Mouse (Mus musculus) stomach, embryonic 14.5 days (tissue): ENCODE measurements around the gene Rag2. TPM values are rescaled to one million over a fixed set of nuclear protein-coding genes. Genes with fewer than 3 reads are reported as not detected.
A peak's percentile ranks its signal among the peaks of the same experiment; 100 is the strongest.

ENCODE experiments used
- ATAC-seq: fragments of 200-750 bp; cut with Nextera tagmentation; 2 replicates; pipeline ENCODE4 v1.8.0; 2017; ENCODE audit warnings: low read depth, moderate TSS enrichment; ENCODE audit not compliant: insufficient number of reproducible peaks, insufficient read depth, low FRiP score
- H3K27ac ChIP-seq: fragments of 300-500 bp; sonication (generic); 2 replicates; pipeline ENCODE4 v1.5.1; 2014; ENCODE audit warnings: mild to moderate bottlenecking, low read length, moderate library complexity, mixed read lengths
- H3K27me3 ChIP-seq: fragments of 300-500 bp; sonication (generic); 2 replicates; pipeline ENCODE4 v1.6.1; 2014; ENCODE audit warnings: low read length, control low read depth, mixed read lengths; ENCODE audit not compliant: control insufficient read depth, insufficient read depth
- H3K36me3 ChIP-seq: fragments of 300-500 bp; sonication (generic); 2 replicates; pipeline ENCODE4 v1.6.1; 2014; ENCODE audit warnings: mild to moderate bottlenecking, control low read depth, low read length, moderate library complexity, mixed read lengths; ENCODE audit not compliant: control insufficient read depth, insufficient read depth
- H3K4me1 ChIP-seq: fragments of 300-500 bp; sonication (generic); 2 replicates; pipeline ENCODE4 v1.6.1; 2014; ENCODE audit warnings: low read length, control low read depth, mixed read lengths; ENCODE audit not compliant: control insufficient read depth, insufficient read depth
- H3K4me2 ChIP-seq: fragments of 300-500 bp; sonication (generic); replicated peaks from 2 replicates; pipeline ENCODE4 v1.6.1; 2014; ENCODE audit warnings: low read depth, low read length, control low read depth
- H3K4me3 ChIP-seq: fragments of 300-500 bp; sonication (generic); 2 replicates; pipeline ENCODE4 v1.5.1; 2014; ENCODE audit warnings: low read depth, low read length, control low read depth
- H3K9ac ChIP-seq: fragments of 300-500 bp; sonication (generic); replicated peaks from 2 replicates; pipeline ENCODE4 v1.6.1; 2014; ENCODE audit warnings: low read depth, mild to moderate bottlenecking, control low read depth, low read length, moderate library complexity, mixed read lengths
- H3K9me3 ChIP-seq: fragments of 300-500 bp; sonication (generic); 2 replicates; pipeline ENCODE4 v1.6.1; 2016; ENCODE audit warnings: low read depth, low read length, control low read depth; ENCODE audit not compliant: control insufficient read depth
- whole genome bisulfite sequencing: fragments of 180-500 bp; shearing (Covaris S2); extraction: QIAGEN DNeasy Blood & Tissue Kit; methylation state at CpG from one replicate; pipeline ENCODE4 v1.1.7; 2014; 5-methylcytosine and 5-hydroxymethylcytosine counted together
- polyA plus RNA-seq: library from polyadenylated mRNA; unstranded; fragments of >200 nt; fragmentation: Nextera tagmentation; extraction: Ambion mirVana; gene quantifications from 2 replicates; pipeline ENCODE4 v1.2.1, GENCODE M21; 2014

Gene Rag2
- polyA plus RNA-seq, 1 experiment from 2014 or later = not detected

DNA sequence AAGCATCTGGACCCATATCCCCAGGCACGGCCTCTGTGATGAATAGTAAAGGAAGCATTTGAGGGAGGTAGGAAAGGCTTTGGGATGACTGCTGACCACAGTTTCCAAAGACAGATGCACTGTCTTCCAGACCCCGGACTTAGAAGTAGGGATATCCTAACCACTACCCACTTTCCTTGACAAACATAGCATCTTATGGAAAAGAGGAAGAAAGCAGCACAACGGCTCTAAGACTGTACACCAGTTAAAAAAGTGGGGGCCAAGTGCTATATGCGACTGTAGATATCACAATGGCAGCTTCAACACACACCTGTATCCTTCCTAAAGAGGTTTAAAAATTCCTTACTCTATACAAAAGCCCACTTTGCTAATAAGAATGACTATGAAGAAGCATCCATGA, 6.1 kb upstream of the Rag2 start:
- Histone ChIP-seq H3K4me1 (no peaks in the 10 kb centered on the region), H3K4me3 (no peak overlapping the region), H3K9ac (no peak overlapping the region), H3K9me3 (no peaks in the 10 kb centered on the region), H3K27ac (no peak overlapping the region), H3K27me3 (no peaks in the 10 kb centered on the region), H3K4me2 (no peak overlapping the region), H3K36me3 (no peaks in the 10 kb centered on the region)
- ATAC-seq = no peak
- WGBS = 86% methylated on average over 4 of the region's 4 CpGs

DNA sequence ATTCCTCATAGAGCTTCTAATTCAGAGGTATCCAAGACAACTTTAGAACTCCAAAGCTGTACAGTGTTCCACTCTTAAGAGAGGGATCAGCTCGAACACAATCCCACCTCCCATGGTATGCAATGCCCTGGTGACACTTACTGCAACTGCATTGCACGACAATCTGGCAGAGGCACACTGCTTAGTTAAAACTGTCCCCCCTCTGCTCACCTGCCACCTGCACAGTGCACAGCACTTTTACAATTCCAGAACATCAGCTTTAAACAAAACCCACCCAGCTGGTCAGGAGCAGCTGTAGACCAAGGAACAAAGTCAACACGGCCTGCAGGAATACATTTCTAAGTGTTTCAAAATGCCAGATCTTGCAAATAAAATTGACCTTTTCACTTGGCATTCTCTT, 3.6 kb upstream of the Rag2 start:
- H3K4me1 ChIP-seq = no peaks in the 10 kb centered on the region
- H3K4me3 ChIP-seq = no peak overlapping the region
- H3K4me2 ChIP-seq = no peak overlapping the region
- 53% methylated on average over 3 of the region's 3 CpGs for WGBS
- no peaks in the 10 kb centered on the region for H3K27me3 ChIP-seq
- no peak for ATAC-seq
- H3K9ac ChIP-seq = no peak overlapping the region
- no peaks in the 10 kb centered on the region for H3K9me3 ChIP-seq
- H3K36me3 ChIP-seq = no peaks in the 10 kb centered on the region
- H3K27ac ChIP-seq = no peak overlapping the region

DNA sequence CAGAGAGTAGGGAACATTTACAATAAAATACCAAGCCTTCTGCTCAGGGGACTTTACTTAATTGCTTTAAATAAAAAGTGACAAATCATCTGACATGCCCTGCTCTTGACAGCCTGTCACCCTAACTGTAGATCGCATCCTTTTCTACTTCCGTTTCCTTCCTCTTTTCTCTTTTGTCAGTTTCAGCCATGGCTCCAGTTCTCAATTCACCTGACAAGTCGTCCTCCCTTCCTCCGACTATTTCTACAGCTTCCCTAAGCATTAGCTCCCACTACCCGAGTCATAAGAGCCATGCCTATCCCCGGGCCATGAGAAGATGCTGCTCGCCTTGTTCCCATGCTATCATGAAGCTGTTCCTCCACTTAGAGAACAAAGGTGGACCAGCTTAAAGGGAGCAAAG, 2.9 kb upstream of the Rag2 start:
- 71% methylated on average over 7 of the region's 7 CpGs for WGBS
- H3K27me3 ChIP-seq = no peaks in the 10 kb centered on the region
- H3K4me3 ChIP-seq = no peak overlapping the region
- H3K4me1 ChIP-seq = no peaks in the 10 kb centered on the region
- H3K36me3 ChIP-seq = no peaks in the 10 kb centered on the region
- H3K4me2 ChIP-seq = no peak overlapping the region
- no peak for ATAC-seq
- no peak overlapping the region for H3K9ac ChIP-seq
- no peaks in the 10 kb centered on the region for H3K9me3 ChIP-seq
- H3K27ac ChIP-seq = no peak overlapping the region

DNA sequence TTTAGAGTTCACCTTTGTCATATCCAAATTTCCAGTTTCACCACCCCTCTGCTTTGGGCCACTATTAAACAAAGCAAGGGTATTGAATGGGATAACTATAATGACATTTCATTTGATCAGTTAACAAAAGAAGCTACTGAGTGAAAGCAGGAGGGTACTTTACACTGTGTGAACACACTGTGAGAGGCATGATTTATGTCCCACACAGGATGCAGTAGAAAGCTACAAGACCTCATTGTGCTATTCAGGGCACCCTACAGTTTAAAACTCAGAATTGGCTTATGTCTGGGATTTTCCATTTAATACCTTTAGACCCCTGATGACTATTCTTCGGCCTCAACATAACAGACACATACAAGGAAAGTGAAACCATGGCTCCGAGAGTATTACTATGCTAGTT, 1.5 kb upstream of the Rag2 start:
- no peaks in the 10 kb centered on the region for H3K27me3 ChIP-seq
- no peak overlapping the region for H3K27ac ChIP-seq
- ATAC-seq = no peak
- no peaks in the 10 kb centered on the region for H3K36me3 ChIP-seq
- H3K4me1 ChIP-seq = no peaks in the 10 kb centered on the region
- WGBS = 85% methylated on average over 2 of the region's 2 CpGs
- no peak overlapping the region for H3K4me3 ChIP-seq
- no peak overlapping the region for H3K4me2 ChIP-seq
- no peaks in the 10 kb centered on the region for H3K9me3 ChIP-seq
- H3K9ac ChIP-seq = no peak overlapping the region

GRCm38 (mm10) chr2:101624011-101624410, 507 bp upstream of the Rag2 start:
- WGBS = 53% methylated on average over 2 of the region's 2 CpGs
- H3K27ac ChIP-seq = no peak overlapping the region
- H3K4me1 ChIP-seq = no peaks in the 10 kb centered on the region
- no peaks in the 10 kb centered on the region for H3K9me3 ChIP-seq
- no peak overlapping the region for H3K4me2 ChIP-seq
- no peak for ATAC-seq
- no peaks in the 10 kb centered on the region for H3K36me3 ChIP-seq
- no peak overlapping the region for H3K4me3 ChIP-seq
- H3K9ac ChIP-seq = no peak overlapping the region
- H3K27me3 ChIP-seq = no peaks in the 10 kb centered on the region

- Histone ChIP-seq H3K4me3 (no peak overlapping the region), H3K4me1 (no peaks in the 10 kb centered on the region; the same call in 1 of the 2 replicates), H3K9ac (no peak overlapping the region), H3K27ac (no peak overlapping the region), H3K9me3 (no peaks in the 10 kb centered on the region), H3K4me2 (no peak overlapping the region), H3K36me3 (no peaks in the 10 kb centered on the region), H3K27me3 (no peaks in the 10 kb centered on the region)
- no peak for ATAC-seq
Observed at GRCm38 (mm10) chr2:101627227-101627626, 2.7 kb downstream of the Rag2 start.

DNA sequence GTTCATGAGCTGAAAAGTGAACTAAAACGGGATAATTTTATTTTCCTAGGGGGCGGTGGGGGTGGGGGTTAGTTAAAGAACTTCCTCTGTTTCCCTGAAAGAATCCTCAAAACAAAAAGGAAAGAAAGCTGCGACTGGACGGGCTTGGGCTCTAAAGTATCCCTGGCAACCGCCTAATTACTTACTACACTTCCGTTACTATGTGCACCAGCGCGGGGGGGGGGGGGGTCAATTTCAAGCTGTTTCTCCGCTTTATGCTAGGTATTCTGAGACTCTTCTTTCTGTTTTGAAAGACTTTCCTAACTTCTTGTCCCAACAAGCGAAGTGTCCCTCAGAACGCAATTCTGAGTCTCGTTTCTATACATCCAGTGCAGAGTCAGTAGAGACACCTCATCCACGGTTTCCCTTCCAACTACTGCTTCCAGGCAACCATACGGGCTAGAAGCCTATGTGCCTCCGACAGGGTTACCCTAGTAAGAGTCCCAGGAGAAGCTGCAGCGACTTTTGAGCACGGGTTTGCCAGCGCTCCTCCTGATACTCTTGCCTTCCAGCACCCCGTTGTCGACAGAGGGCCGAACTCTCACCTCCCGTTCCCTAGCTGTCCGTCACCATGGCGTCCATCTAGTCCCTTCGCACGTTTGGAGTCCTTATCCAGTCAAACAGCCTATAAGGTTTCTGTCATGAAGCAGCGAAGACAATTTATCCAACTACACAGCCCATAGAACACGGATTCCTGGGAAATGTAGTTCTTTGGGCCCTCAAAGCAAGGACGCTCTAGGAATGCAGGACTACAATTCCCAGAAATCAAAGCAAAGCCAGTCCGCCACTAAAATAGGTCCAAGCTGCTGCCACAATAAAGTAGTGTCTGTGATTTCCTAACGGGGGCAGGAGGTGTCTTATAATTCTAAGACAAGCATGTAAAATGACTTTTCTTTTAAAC, 4.0 kb downstream of the Rag2 start:
- H3K27me3 ChIP-seq = no peaks in the 10 kb centered on the region
- ATAC-seq = peak; percentile 99
- H3K4me3 ChIP-seq = peak overlapping the region; percentile 62
- peak overlapping the region; percentile 57 for H3K4me2 ChIP-seq
- H3K27ac ChIP-seq = peak overlapping the region; percentile 82
- no peaks in the 10 kb centered on the region for H3K9me3 ChIP-seq
- WGBS = 1% methylated on average over 31 of the region's 31 CpGs
- H3K9ac ChIP-seq = peak overlapping the region; percentile 63
- no peaks in the 10 kb centered on the region; the same call in 1 of the 2 replicates for H3K4me1 ChIP-seq
- H3K36me3 ChIP-seq = no peaks in the 10 kb centered on the region

DNA sequence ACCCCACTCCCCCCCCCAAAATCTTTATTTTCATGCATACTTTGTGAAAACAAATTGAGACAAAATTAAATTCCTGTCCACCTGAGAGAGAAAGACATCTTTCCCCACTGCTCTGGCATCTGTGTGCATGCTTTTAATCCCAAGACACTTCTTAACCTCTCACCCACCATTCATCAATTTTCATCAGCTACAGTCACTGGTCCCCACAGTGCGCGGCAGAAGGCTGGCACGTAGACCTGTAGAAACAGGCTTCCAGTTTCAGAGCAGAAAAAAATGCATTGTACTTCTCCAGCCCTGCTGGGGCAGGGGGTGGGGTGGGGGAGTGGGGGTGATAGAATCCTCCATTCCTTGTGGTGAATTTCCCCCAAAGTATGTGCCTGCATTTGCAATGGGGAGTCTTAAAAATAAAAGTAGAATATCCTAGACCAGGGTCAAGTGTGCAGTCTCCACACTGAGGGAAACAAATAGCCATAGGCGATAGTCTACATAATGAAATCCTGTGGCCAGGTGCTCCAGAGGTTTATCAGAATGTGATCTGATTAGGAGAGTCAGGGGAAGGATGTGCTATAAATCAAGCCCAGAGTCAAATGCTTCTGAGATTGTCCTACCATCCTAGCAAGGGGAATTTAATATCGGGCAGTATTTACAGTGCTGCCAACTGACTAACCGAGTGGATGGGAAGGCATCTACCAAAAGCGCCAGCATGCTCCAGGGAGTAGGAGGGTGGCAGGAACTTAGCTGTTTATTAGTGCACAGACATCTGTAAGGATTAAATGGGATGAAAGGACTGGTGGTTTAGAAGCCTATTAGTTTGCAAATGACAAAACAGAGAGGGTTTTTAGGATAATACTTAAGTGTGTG, 14.7 kb downstream of the Rag2 start:
- no peak for ATAC-seq

More for the DNA sequence above, 14.7 kb downstream of the Rag2 start:
- 32% methylated on average over 7 of the region's 7 CpGs for WGBS
- Histone ChIP-seq H3K36me3 (no peaks in the 10 kb centered on the region), H3K4me2 (no peak overlapping the region), H3K27ac (no peak overlapping the region), H3K9me3 (no peaks in the 10 kb centered on the region), H3K9ac (no peak overlapping the region), H3K27me3 (no peaks in the 10 kb centered on the region), H3K4me3 (no peak overlapping the region), H3K4me1 (no peaks in the 10 kb centered on the region)
